Mouse (Mus musculus): Measurements from ENCODE around the gene Rrp15.

Gene Rrp15

GRCm38 (mm10) chr1:186675263-186675662, 73.9 kb downstream of the Rrp15 start:
- DNase-seq (ENCODE audit: low spot score in 2 of 2), result no peak

- no peak for DNase-seq (ENCODE audit: low spot score in 2 of 2)
These were observed 74.5 kb downstream of the Rrp15 start for GRCm38 (mm10) chr1:186674621-186675020.

DNA sequence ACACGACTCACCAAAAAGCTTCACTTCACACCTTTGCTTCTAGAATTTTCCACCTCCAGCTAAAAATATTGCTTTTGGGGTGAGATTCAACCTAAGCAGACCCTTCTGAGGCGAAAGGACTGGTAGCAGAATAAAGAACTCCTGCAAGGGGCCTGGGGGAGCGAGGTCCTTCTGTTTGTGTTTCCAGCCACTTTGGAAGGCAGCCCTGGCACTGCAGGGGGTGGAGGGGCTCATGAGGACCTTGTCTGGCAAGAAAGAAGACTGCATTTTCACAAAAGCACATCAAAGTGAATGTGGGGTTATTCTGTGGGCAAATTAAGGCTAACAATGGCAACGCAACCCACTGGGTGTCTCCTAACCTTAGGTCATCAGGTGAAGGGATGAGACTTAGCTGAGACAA, 76.0 kb downstream of the Rrp15 start:
- DNase-seq (ENCODE audit: low spot score in 2 of 2), result no peak

All from right cerebral cortex, adult 2 months (tissue).